Mouse (Mus musculus) spleen, adult 2 months (tissue): ENCODE results near the gene Tmem19.

Experiments used
- CTCF ChIP-seq: fragments of 200-500 bp; IDR thresholded peaks from 2 replicates; pipeline ENCODE4 v1.5.1; 2011; ENCODE audit warnings: mild to moderate bottlenecking, inconsistent platforms; ENCODE audit not compliant: insufficient read depth, insufficient read length, insufficient replicate concordance; ENCODE audit errors: extremely low read depth
- POLR2A ChIP-seq: fragments of 200-500 bp; IDR thresholded peaks from 2 replicates; pipeline ENCODE4 v1.6.1; 2011; ENCODE audit warnings: low read depth, low read length, inconsistent platforms

- no peak for TF ChIP-seq POLR2A
- no peak for TF ChIP-seq CTCF
Measured at GRCm38 (mm10) chr10:115354553-115354952, 7.7 kb downstream of the Tmem19 start.
